Mouse (Mus musculus) heart, adult 2 months (tissue): ENCODE data around the gene Atl1. TPM values are rescaled to one million over a fixed set of nuclear protein-coding genes. Genes with fewer than 3 reads are reported as not detected.

Experiments used
- DNase-seq, 2 experiments: peaks; one replicate each; pipeline ENCODE4 v3.0.0; 2021
- H3K27ac ChIP-seq: fragments of 200-600 bp; 2 replicates; pipeline ENCODE4 v1.8.1; 2022
- H3K27me3 ChIP-seq: fragments of 200-500 bp; 2 replicates; pipeline ENCODE4 v1.6.1; 2012; ENCODE audit warnings: mild to moderate bottlenecking, low read length, inconsistent platforms, mixed read lengths; ENCODE audit not compliant: control insufficient read depth, insufficient read depth
- H3K36me3 ChIP-seq: fragments of 200-500 bp; 2 replicates; pipeline ENCODE4 v1.6.1; 2012; ENCODE audit warnings: low read length, inconsistent platforms; ENCODE audit not compliant: control insufficient read depth, insufficient read depth
- H3K4me1 ChIP-seq: fragments of 200-500 bp; 2 replicates; pipeline ENCODE4 v1.6.1; 2011; ENCODE audit warnings: low read length; ENCODE audit not compliant: control insufficient read depth, insufficient read depth
- H3K4me3 ChIP-seq: fragments of 200-600 bp; 2 replicates; pipeline ENCODE4 v1.8.1; 2022
- H3K79me2 ChIP-seq: fragments of 200-500 bp; replicated peaks from 2 replicates; pipeline ENCODE4 v1.6.1; 2012; ENCODE audit warnings: mild to moderate bottlenecking, inconsistent platforms, low read length, moderate library complexity, mixed read lengths; ENCODE audit not compliant: control insufficient read depth, insufficient read depth
- H3K9ac ChIP-seq: fragments of 200-500 bp; 2 replicates; pipeline ENCODE4 v1.6.1; 2012; ENCODE audit warnings: low read depth, mild to moderate bottlenecking, control low read depth, inconsistent platforms, low read length, mixed read lengths
- CTCF ChIP-seq: fragments of 200-600 bp; IDR thresholded peaks from 2 replicates; pipeline ENCODE4 v1.8.1; 2022; ENCODE audit warnings: antibody characterized with exemption, mild to moderate bottlenecking, moderate library complexity
- EP300 ChIP-seq: fragments of 200-500 bp; IDR thresholded peaks from 2 replicates; pipeline ENCODE4 v1.6.1; 2011; ENCODE audit warnings: low read depth, low read length, control low read depth; ENCODE audit not compliant: insufficient read depth
- POLR2A ChIP-seq: fragments of 200-500 bp; IDR thresholded peaks from 2 replicates; pipeline ENCODE4 v1.6.1; 2011; ENCODE audit warnings: mild to moderate bottlenecking, low read depth, low read length, control low read depth; ENCODE audit not compliant: insufficient read depth
- WGBS: fragments of 180-500 bp; shearing (Covaris S2); methylation state at CpG from one replicate; pipeline ENCODE4 v1.1.7; 2018; 5-methylcytosine and 5-hydroxymethylcytosine counted together
- intact Hi-C: fragments of 180-260 bp; cut with DNase I; formaldehyde crosslinking; loops from one replicate; pipeline ENCODE4 v1.15.1; 2025
- polyA plus RNA-seq: library from polyadenylated mRNA; depleted of rRNA; stranded (reverse); fragments of >200 nt; gene quantifications from 2 replicates; pipeline ENCODE4 v1.2.3, GENCODE M21; 2012
- total RNA-seq, 2 experiments: library from RNA; stranded (reverse); gene quantifications; 2 replicates each; pipeline ENCODE4 v1.2.3; 2021

Gene Atl1
- total and polyA plus RNA-seq, 3 experiments: 2.9 to 4.0 (median 4.0) TPM

DNA sequence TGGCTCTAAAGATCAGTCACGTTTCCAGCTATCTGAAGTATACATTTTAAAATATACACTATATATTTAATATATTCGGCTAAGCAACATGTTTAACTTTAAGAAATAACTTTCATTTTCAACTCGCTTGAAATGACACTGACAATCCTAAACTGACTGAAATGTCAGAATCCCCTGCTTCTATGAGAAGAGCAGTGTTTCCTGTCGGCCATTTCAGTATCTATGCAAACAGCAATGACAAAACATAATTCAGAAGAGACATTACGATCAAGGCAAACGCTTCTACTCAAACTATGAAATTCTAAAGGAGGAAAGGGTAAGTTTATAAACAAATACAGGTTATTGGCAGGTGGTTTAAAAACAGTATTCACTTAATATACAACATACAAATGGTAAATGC, 84.3 kb downstream of the Atl1 start:
- H3K36me3 ChIP-seq: peaks cover 43% of the 10 kb centered on the region
- H3K27me3 ChIP-seq: no peaks in the 10 kb centered on the region
- no peak overlapping the region for H3K9ac ChIP-seq
- H3K27ac ChIP-seq: peak overlapping the region; percentile 36; the same call in 1 of the 2 replicates
- no peak for DNase-seq
- H3K4me1 ChIP-seq: peaks cover 9% of the 10 kb centered on the region
- no peak overlapping the region for H3K4me3 ChIP-seq
- TF ChIP-seq CTCF: no peak
- TF ChIP-seq POLR2A: no peak
- TF ChIP-seq EP300: no peak
- WGBS: 65% methylated on average over 6 of the region's 6 CpGs
- intact Hi-C loops: no loop called here
- peaks cover 5% of the 10 kb centered on the region; the same call in 1 of the 2 replicates for H3K79me2 ChIP-seq

DNA sequence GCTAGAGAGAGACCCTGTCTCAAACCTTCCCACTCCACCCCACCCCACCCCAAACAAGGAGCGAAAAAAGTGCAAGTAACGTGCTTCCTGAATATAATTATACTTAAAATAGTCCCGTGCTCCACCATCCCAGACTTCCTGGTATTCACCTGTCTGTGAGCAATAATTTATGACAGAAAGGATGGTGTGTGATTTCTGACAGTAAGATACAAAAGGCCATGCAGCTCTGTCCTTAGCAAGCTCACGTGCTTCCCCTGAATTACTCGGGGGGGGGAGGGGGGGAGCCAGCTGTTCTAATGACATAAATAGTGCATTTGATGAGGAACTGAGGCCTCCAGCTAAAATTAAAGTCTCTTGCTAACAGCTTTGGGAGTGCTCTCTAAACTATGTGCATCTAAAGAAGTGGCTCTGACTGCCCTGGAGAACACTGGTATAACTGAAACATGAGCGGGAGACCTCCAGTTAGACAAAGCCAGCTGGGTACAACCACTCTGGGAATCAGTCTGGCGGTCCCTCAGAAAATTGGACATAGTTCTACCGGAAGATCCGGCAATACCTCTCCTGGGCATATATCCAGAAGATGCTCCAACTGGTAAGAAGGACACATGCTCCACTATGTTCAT, 85.1 kb downstream of the Atl1 start:
- H3K36me3 ChIP-seq: peaks cover 46% of the 10 kb centered on the region

DNA sequence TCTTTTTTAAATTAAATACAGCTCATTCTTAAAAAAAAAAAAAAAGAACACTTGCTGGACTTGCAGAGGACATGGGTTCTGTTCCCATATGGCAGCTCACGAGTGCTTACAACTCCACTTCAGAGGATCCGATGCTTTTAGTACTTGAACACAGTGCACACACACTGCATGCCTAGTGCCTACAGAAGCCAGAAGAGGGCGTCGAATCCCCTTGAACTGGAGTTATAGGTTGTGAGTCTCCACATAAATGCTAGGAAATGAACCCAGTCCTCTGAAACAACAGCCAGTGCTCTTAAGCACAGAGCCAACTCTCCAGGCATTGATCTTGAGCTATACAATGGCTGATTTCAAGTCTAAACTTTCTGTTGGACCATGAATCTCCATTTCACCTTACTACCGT, 90.5 kb downstream of the Atl1 start:
- Histone ChIP-seq H3K9ac (no peak overlapping the region), H3K27ac (no peak overlapping the region), H3K4me3 (no peak overlapping the region), H3K27me3 (no peaks in the 10 kb centered on the region), H3K36me3 (peaks cover 51% of the 10 kb centered on the region), H3K4me1 (peaks cover 5% of the 10 kb centered on the region), H3K79me2 (peaks cover 5% of the 10 kb centered on the region; the same call in 1 of the 2 replicates)
- no peak for DNase-seq
- intact Hi-C loops: loop anchor here (2.0 kb wide), 1 partner anchor 16 kb away; no protein-coding TSS in a partner anchor
- TF ChIP-seq POLR2A: no peak
- no peak for TF ChIP-seq EP300
- peak; percentile 42 for TF ChIP-seq CTCF
- 75% methylated on average over 5 of the region's 5 CpGs for WGBS

More for the DNA sequence above, 85.1 kb downstream of the Atl1 start:
- H3K27me3 ChIP-seq: no peaks in the 10 kb centered on the region
- DNase-seq: no peak
- 19% methylated on average over 9 of the region's 9 CpGs for WGBS
- H3K79me2 ChIP-seq: peaks cover 7% of the 10 kb centered on the region
- TF ChIP-seq CTCF (no peak), EP300 (no peak), POLR2A (no peak)
- H3K27ac ChIP-seq: peak overlapping the region; percentile 36; the same call in 1 of the 2 replicates
- intact Hi-C loops: no loop called here
- H3K4me3 ChIP-seq: no peak overlapping the region
- H3K9ac ChIP-seq: peak overlapping the region; percentile 48; the same call in 1 of the 2 replicates
- H3K4me1 ChIP-seq: peaks cover 10% of the 10 kb centered on the region

DNA sequence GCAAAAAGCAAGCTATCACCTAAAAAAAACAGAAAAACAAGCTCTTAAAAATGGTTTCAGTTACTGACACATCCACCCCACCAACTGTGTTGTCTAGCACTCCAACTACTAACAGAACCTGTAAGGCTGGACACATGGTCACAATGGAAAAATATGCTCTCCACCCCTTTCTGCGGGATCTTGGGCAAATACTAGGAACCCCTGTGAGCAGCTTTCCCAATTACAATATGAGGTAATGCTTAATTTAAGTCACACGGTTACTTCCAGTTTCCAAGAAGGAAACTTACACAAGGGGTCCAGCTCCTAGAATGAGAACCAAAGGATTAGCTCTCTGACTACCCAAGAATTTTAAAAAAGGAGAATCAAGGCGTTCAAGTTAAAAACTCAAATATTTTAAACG, 93.1 kb downstream of the Atl1 start:
- H3K27me3 ChIP-seq: no peaks in the 10 kb centered on the region
- peaks cover 3% of the 10 kb centered on the region for H3K4me1 ChIP-seq
- H3K4me3 ChIP-seq: peak overlapping the region; percentile 43
- H3K79me2 ChIP-seq: peaks cover 5% of the 10 kb centered on the region; the same call in 1 of the 2 replicates
- DNase-seq: no peak
- peak overlapping the region; percentile 83; the same call in 1 of the 2 replicates for H3K9ac ChIP-seq
- 15% methylated on average over 4 of the region's 4 CpGs for WGBS
- peaks cover 39% of the 10 kb centered on the region for H3K36me3 ChIP-seq
- TF ChIP-seq EP300: no peak
- TF ChIP-seq POLR2A: no peak
- no peak for TF ChIP-seq CTCF
- intact Hi-C loops: loop anchor here (5.0 kb wide), 2 partner anchors 77 to 162 kb away; no protein-coding TSS in a partner anchor
- H3K27ac ChIP-seq: peak overlapping the region; percentile 55; the same call in 1 of the 2 replicates

DNA sequence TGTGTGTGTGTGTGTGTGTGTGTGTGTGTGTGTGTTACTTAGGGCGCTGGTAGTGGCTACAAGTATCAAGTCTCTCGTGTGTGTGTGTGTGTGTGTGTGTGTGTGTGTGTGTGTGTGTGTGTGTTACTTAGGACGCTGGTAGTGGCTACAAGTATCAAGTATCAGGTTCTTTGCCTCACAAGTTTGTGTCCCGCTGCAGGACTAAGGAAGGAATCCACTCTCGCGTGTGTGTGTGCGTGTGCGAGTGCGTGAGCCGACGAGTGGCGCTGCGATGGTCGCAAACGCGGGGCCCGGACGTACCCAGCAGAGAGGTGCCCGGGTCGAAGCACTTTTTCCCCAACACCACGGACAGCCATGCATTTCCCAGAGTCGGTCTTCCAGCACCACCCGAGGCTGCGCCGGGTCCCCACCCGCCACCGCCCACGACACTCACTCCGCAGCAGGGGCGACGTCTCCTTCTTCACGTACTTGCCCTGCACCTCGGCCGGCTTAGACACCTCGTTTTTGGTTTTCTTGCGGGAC, 93.9 kb downstream of the Atl1 start:
- under 1% methylated on average over 36 of the region's 36 CpGs for WGBS
- TF ChIP-seq POLR2A (no peak), CTCF (no peak), EP300 (no peak)
- intact Hi-C loops: loop anchor here (5.0 kb wide), 2 partner anchors 76 to 161 kb away; no protein-coding TSS in a partner anchor
- H3K27ac ChIP-seq: peak overlapping the region; percentile 95
- peaks cover 36% of the 10 kb centered on the region for H3K36me3 ChIP-seq
- peak overlapping the region; percentile 83 for H3K9ac ChIP-seq
- H3K27me3 ChIP-seq: no peaks in the 10 kb centered on the region
- H3K4me3 ChIP-seq: peak overlapping the region; percentile 81
- no peak for DNase-seq
- peaks cover 5% of the 10 kb centered on the region; the same call in 1 of the 2 replicates for H3K79me2 ChIP-seq
- H3K4me1 ChIP-seq: peaks cover 3% of the 10 kb centered on the region

DNA sequence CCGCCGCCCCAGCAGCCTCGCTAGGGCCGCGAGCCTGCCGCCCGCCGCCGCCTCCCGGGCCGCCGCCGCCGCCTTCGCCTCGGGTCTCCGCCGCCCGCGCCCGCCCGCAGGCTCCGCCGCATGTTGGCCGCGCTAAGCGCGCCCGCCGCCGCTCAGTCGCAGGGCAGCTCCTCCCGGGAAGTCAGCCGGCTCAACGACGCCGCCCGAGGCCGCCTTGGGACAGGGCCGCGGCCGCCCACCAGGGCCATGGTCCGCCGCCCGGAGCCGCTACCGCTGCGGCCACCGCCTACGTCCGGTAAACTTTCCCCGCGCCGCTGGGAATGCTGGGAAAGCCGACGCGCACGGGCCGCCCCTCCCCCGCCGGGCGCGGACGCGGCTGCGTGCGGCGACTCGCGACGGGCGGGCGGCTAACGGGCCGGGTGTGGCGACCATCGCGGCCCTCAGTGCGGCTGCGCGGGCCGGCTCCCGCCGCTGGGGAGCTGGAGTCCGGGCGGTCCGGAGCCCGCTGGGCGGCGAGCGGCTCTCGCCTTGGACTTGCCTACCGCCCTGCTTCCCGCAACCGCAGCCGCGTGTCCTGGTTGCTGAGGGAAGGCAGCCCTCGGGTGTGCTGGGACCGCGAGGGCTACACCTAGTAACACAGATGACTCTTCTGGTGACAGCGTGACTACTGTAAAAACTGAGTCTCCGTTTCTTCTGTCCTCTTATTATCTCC, 94.5 kb downstream of the Atl1 start, which contains the start of gene Sav1:
Gene Sav1, minus strand, starts transcription at position 217 of the 712 bp plus-strand sequence.
- peak within 1 kb of the TSS; percentile 81 for H3K4me3 ChIP-seq
- peak; percentile 45 for TF ChIP-seq CTCF
- 0 out of 2 replicates have a peak, but pooled peaks have one; percentile 6 for TF ChIP-seq EP300
- peak; percentile 88 for TF ChIP-seq POLR2A
- intact Hi-C loops: loop anchor here (5.0 kb wide), 2 partner anchors 75 to 160 kb away; no protein-coding TSS in a partner anchor
- H3K4me1 ChIP-seq: peaks cover 3% of the 10 kb centered on the region
- peak within 1 kb of the TSS; percentile 95 for H3K27ac ChIP-seq
- DNase-seq: peak; percentile 96 to 97
- H3K36me3 ChIP-seq: peaks cover 31% of the 10 kb centered on the region
- under 1% methylated on average over 101 of the region's 102 CpGs for WGBS
- peaks cover 5% of the 10 kb centered on the region; the same call in 1 of the 2 replicates for H3K79me2 ChIP-seq
- H3K27me3 ChIP-seq: no peaks in the 10 kb centered on the region
- H3K9ac ChIP-seq: peak within 1 kb of the TSS; percentile 83
